Mouse (Mus musculus): Measurements from ENCODE around the gene Agpat3. TPM values are rescaled to one million over a fixed set of nuclear protein-coding genes. Genes with fewer than 3 reads are reported as not detected.

Agpat3 gene
- polyA plus RNA-seq, 1 experiment, result 1.4 TPM

DNA sequence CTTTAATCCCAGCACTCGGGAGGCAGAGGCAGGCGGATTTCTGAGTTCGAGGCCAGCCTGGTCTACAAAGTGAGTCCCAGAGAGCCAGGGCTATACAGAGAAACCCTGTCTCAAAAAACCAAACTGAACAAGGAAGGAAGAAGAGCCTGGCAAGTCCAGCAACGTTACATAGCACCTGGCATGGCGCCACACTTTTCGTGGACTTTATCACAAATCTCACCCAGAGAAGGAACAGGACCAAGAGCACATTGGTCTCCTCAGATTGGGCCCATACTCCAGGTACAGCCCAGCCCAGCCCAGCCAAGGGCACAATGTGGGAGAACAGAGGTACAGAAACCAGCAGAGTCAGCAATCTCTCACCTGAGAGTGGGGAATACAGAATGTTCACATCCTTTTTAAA is 118.5 kb downstream of the Agpat3 start:
- Histone ChIP-seq H3K4me1 (ENCODE audit: control insufficient read depth) (peaks cover 64% of the 10 kb centered on the region), H3K36me3 (ENCODE audit: control insufficient read depth) (peaks cover 93% of the 10 kb centered on the region), H3K4me3 (replicated peaks) (no peak overlapping the region), H3K9me3 (ENCODE audit: control insufficient read depth, low read length) (no peaks in the 10 kb centered on the region), H3K27me3 (ENCODE audit: control insufficient read depth) (no peaks in the 10 kb centered on the region)
- TF ChIP-seq GATA1 (IDR thresholded peaks at IDR 0.05; ENCODE audit: low read length) (no peak), TAL1 (IDR thresholded peaks at IDR 0.05; ENCODE audit: low read length) (no peak)

DNA sequence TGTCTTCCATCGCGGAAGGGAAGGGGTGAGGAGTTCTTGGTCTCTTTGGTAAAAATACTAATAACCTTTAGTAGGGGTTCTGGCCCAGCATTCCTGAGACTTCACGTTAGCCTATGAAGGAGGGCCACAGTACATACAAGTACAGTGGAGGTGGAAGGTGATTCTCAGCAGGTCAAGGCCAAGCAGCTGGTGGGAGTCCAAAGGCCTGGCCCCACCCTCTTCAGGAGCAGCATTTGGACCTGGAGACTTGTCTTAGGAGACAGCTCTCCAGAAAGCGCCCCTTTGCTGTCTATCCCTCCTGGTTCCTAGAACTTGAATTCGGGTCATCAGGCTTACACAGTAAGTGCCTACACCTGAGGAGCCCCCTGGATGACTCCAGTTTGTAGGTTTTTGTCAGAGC is 119.1 kb downstream of the Agpat3 start:
- no peak overlapping the region for H3K4me3 ChIP-seq (replicated peaks)
- peaks cover 60% of the 10 kb centered on the region for H3K4me1 ChIP-seq (ENCODE audit: control insufficient read depth)
- TF ChIP-seq GATA1 (IDR thresholded peaks at IDR 0.05; ENCODE audit: low read length), result no peak
- no peak for TF ChIP-seq TAL1 (IDR thresholded peaks at IDR 0.05; ENCODE audit: low read length)
- H3K36me3 ChIP-seq (ENCODE audit: control insufficient read depth), result peaks cover 93% of the 10 kb centered on the region
- H3K9me3 ChIP-seq (ENCODE audit: control insufficient read depth, low read length), result no peaks in the 10 kb centered on the region
- no peaks in the 10 kb centered on the region for H3K27me3 ChIP-seq (ENCODE audit: control insufficient read depth)

DNA sequence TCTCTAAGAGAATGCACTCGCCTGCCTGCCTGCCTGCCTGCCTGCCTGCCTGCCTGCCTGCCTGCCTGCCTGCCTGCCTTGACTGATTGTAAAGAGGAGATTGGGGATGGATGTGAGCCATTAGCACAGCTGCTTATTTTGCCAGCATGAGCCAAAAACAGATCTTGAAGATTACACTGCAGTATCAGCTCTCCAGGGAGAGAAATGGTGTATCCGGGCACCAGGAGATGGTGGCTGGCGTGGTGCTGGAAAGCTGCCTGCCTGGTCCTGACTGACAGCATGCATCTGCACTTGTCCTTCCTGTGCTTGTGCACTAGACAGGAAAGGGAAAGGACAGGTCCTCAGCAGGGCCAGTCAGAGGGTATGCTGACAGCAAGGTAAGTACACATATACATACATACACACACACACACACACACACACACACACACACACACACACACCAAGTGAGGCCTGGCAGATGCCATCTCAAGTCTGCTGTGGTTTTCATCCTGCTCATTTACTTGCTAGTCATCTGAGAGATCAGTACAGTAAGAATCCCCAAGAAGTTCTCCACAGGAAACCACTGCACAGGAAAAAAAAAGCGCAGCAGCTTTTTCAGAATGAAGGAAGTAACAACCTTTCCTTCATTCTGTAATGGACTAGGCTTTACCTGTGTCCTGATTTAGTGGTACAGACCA is 119.8 kb downstream of the Agpat3 start:
- H3K9me3 ChIP-seq (ENCODE audit: control insufficient read depth, low read length), result no peaks in the 10 kb centered on the region
- H3K36me3 ChIP-seq (ENCODE audit: control insufficient read depth), result peaks cover 93% of the 10 kb centered on the region
- no peak overlapping the region for H3K4me3 ChIP-seq (replicated peaks)
- H3K27me3 ChIP-seq (ENCODE audit: control insufficient read depth), result no peaks in the 10 kb centered on the region
- H3K4me1 ChIP-seq (ENCODE audit: control insufficient read depth), result peaks cover 56% of the 10 kb centered on the region
- TF ChIP-seq GATA1 (IDR thresholded peaks at IDR 0.05; ENCODE audit: low read length) (no peak), TAL1 (IDR thresholded peaks at IDR 0.05; ENCODE audit: low read length) (no peak)

DNA sequence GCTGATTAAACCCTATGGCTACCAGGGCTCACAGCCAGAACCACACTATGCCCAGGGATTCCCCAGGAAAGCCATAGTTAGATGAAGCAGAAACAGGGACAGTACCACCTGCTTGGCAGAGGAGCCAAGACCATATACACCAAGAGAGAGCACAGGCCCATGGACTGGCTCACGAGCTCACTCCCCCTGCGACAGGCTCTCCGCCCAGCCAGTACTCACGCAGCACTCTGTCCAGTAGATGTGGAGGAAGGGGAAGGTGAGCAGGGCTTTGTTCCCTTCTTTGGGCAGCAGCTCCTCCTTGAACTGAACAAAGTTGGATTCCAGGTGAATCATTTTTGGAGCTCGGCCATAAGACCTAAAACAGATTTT is 123.7 kb downstream of the Agpat3 start:
- H3K36me3 ChIP-seq (ENCODE audit: control insufficient read depth), result peaks cover 96% of the 10 kb centered on the region
- no peaks in the 10 kb centered on the region for H3K9me3 ChIP-seq (ENCODE audit: control insufficient read depth, low read length)
- H3K4me1 ChIP-seq (ENCODE audit: control insufficient read depth), result peaks cover 37% of the 10 kb centered on the region
- no peaks in the 10 kb centered on the region for H3K27me3 ChIP-seq (ENCODE audit: control insufficient read depth)
- H3K4me3 ChIP-seq (replicated peaks), result no peak overlapping the region
- TF ChIP-seq TAL1 (IDR thresholded peaks at IDR 0.05; ENCODE audit: low read length), result no peak
- no peak for TF ChIP-seq GATA1 (IDR thresholded peaks at IDR 0.05; ENCODE audit: low read length)

DNA sequence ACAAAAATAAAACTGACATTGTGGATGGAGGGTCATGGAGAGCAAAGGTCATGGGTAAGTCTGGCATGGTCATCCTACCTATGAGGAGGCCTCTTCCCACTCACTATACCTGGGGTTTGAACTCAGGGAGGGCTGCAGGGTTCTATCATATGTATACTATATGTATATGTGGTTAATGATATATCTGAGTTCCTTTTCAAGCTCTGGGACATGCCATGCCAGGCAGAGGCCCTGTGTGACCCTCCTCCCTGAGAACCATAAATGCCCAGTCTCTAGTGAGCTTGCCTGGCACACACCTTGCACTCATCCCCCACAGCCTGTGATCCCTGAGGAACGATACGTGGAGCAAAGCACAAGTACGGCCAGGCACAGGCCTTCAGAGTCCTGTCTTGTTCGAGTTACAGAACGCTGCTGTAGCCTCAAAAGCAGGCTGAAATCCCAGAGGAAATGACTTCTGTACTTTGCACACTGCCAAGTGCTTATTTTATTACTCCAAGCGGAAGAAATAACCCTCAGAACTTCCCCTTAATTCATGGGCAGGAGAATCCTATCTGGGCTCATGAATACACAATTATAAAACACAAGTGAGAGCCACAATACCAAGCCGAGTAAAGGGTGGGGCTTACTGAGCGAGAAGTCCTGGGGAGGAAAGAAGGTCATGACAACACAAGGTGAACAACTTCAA is 124.3 kb downstream of the Agpat3 start:
- Histone ChIP-seq H3K36me3 (ENCODE audit: control insufficient read depth) (peaks cover 96% of the 10 kb centered on the region), H3K4me3 (replicated peaks) (no peak overlapping the region), H3K27me3 (ENCODE audit: control insufficient read depth) (no peaks in the 10 kb centered on the region), H3K9me3 (ENCODE audit: control insufficient read depth, low read length) (no peaks in the 10 kb centered on the region), H3K4me1 (ENCODE audit: control insufficient read depth) (peaks cover 35% of the 10 kb centered on the region)
- TF ChIP-seq GATA1 (IDR thresholded peaks at IDR 0.05; ENCODE audit: low read length), result no peak
- TF ChIP-seq TAL1 (IDR thresholded peaks at IDR 0.05; ENCODE audit: low read length), result no peak

DNA sequence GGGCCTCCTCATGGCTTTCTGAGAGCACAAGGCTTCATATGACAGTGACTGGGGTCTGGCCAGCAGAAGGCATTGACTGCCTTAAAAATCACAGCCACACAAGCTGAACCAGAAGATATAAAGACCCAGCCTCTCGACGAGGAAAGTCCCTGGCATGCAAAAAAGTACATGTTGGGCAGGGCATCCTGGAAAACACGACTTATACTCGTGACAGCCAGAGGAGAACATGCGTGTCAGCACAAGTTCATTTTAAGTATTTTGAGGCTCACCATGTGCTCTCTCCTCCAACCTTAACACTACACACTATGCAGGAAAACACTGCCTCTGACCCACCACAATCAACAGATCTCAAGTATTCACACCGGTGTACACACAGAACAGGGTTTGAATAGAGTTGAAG is 128.2 kb downstream of the Agpat3 start:
- Histone ChIP-seq H3K27me3 (ENCODE audit: control insufficient read depth) (no peaks in the 10 kb centered on the region), H3K9me3 (ENCODE audit: control insufficient read depth, low read length) (no peaks in the 10 kb centered on the region), H3K36me3 (ENCODE audit: control insufficient read depth) (peaks cover 97% of the 10 kb centered on the region), H3K4me1 (ENCODE audit: control insufficient read depth) (peaks cover 54% of the 10 kb centered on the region), H3K4me3 (replicated peaks) (no peak overlapping the region)
- TF ChIP-seq GATA1 (IDR thresholded peaks at IDR 0.05; ENCODE audit: low read length), result no peak
- no peak for TF ChIP-seq TAL1 (IDR thresholded peaks at IDR 0.05; ENCODE audit: low read length)

DNA sequence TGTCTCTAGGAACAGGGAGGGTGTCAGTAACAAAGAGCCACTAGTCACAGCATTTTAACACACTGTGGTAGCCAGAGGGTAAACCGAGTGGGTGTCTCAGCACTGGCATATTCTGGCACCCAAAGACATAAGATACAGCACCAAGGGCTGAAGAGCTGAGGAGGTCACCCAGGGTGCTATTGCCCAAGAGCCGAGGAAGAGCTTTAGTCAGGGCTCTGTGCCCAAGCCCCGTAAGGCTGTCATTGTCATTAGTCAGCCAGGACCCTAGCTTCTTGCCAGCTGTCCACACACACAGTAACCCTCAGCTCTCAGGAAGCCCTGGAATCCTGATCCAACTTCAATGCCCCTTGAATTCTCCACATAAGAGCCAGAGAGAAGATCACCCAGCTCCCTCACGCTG is 129.4 kb downstream of the Agpat3 start:
- peaks cover 62% of the 10 kb centered on the region for H3K4me1 ChIP-seq (ENCODE audit: control insufficient read depth)
- H3K36me3 ChIP-seq (ENCODE audit: control insufficient read depth), result peaks cover 97% of the 10 kb centered on the region

DNA sequence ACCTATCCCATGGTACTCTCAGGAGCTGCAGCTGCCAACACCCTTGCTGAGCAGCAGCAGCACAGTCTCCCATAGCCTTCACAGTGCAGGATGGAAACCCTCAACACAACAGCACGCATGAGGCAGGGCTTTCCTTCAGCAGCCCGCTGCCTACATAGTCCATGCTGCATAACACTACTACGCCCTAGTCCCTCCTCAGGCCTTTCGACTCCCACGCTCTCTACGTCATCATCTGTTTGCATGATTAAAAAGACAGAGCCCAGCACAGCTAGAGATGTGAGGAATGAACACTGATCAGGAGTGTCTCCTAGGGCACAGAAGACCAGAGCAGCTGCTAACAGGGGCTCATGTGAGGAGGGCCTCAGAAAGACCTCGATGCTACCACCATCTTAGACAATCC is 131.0 kb downstream of the Agpat3 start:
- H3K4me3 ChIP-seq (replicated peaks), result no peak overlapping the region
- no peaks in the 10 kb centered on the region for H3K27me3 ChIP-seq (ENCODE audit: control insufficient read depth)
- H3K36me3 ChIP-seq (ENCODE audit: control insufficient read depth), result peaks cover 97% of the 10 kb centered on the region
- TF ChIP-seq GATA1 (IDR thresholded peaks at IDR 0.05; ENCODE audit: low read length) (no peak), TAL1 (IDR thresholded peaks at IDR 0.05; ENCODE audit: low read length) (no peak)
- peaks cover 73% of the 10 kb centered on the region for H3K4me1 ChIP-seq (ENCODE audit: control insufficient read depth)
- no peaks in the 10 kb centered on the region for H3K9me3 ChIP-seq (ENCODE audit: control insufficient read depth, low read length)

More for the DNA sequence above, 129.4 kb downstream of the Agpat3 start:
- H3K9me3 ChIP-seq (ENCODE audit: control insufficient read depth, low read length), result no peaks in the 10 kb centered on the region
- no peak overlapping the region for H3K4me3 ChIP-seq (replicated peaks)
- no peaks in the 10 kb centered on the region for H3K27me3 ChIP-seq (ENCODE audit: control insufficient read depth)
- TF ChIP-seq GATA1 (IDR thresholded peaks at IDR 0.05; ENCODE audit: low read length), result no peak
- no peak for TF ChIP-seq TAL1 (IDR thresholded peaks at IDR 0.05; ENCODE audit: low read length)

DNA sequence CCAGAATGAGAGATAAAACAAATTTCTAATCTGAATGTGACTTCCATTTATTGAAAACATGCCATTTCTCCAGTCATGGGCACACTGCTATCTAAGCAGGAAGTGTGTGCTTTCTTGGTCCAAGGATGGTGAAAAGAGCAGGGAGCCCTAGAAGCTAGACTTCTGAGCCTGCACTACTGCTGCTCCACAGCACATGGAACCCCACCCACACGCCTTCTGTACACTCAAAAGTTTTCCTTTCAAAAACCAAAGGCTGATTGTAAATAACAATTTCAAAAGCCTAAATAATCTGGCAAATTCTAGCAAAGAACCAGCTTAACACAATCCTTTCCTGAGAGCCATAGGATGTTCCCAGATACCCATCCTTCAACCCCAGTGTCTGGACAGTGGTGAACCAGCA is 132.8 kb downstream of the Agpat3 start:
- TF ChIP-seq GATA1 (IDR thresholded peaks at IDR 0.05; ENCODE audit: low read length) (no peak), TAL1 (IDR thresholded peaks at IDR 0.05; ENCODE audit: low read length) (no peak)
- H3K4me1 ChIP-seq (ENCODE audit: control insufficient read depth), result peaks cover 80% of the 10 kb centered on the region
- no peak overlapping the region for H3K4me3 ChIP-seq (replicated peaks)
- H3K36me3 ChIP-seq (ENCODE audit: control insufficient read depth), result peaks cover 100% of the 10 kb centered on the region
- peaks cover 5% of the 10 kb centered on the region for H3K9me3 ChIP-seq (ENCODE audit: control insufficient read depth, low read length)
- no peaks in the 10 kb centered on the region for H3K27me3 ChIP-seq (ENCODE audit: control insufficient read depth)

Other genes with a start within 250 kb of the Agpat3 start
- 6.8 and 7.7 TPM in 2 replicates for gene D10Jhu81e, start 182.7 kb downstream of the Agpat3 start, polyA plus RNA-seq (2012)
- gene Pwp2, start 167.3 kb downstream of the Agpat3 start, polyA plus RNA-seq (2012), result 0.26 and 0.38 TPM in 2 replicates
- gene Trappc10, start 107.8 kb downstream of the Agpat3 start, polyA plus RNA-seq (2012), result 3.7 and 5.3 TPM in 2 replicates
- 15.4 and 18.2 TPM in 2 replicates for gene Rrp1, start 60.6 kb upstream of the Agpat3 start, polyA plus RNA-seq (2012)
- 0.46 and 1.3 TPM in 2 replicates for gene Cstb, start 73.2 kb upstream of the Agpat3 start, polyA plus RNA-seq (2012)
- 0.14 TPM in 2 replicates for gene Pdxk, start 112.5 kb upstream of the Agpat3 start, polyA plus RNA-seq (2012)
- not detected in 2 replicates for gene Olfr1358, start 164.9 kb upstream of the Agpat3 start, polyA plus RNA-seq (2012)
- gene Ilvbl, start 221.9 kb upstream of the Agpat3 start, polyA plus RNA-seq (2012), result 0.36 and 0.95 TPM in 2 replicates
- gene Syde1, start 239.5 kb upstream of the Agpat3 start, polyA plus RNA-seq (2012), result 0.01 TPM in 2 replicates